Mouse (Mus musculus) heart, postnatal 0 days (tissue): ENCODE results near the gene Dedd.

Experiments
- CTCF ChIP-seq: IDR thresholded peaks from 2 replicates; pipeline ENCODE4 v1.5.1; 2016; ENCODE audit warnings: antibody characterized with exemption, control low read depth, low read depth
- EP300 ChIP-seq: IDR thresholded peaks from 2 replicates; pipeline ENCODE4 v1.6.1; 2016; ENCODE audit warnings: antibody characterized with exemption, low read depth

- TF ChIP-seq CTCF = no peak
- TF ChIP-seq EP300 = no peak
These were observed 15.2 kb downstream of the Dedd start for GRCm38 (mm10) chr1:171343922-171344677.
